Mouse (Mus musculus) stomach, postnatal 0 days (tissue): Measurements from ENCODE around the gene Tns3. TPM values are rescaled to one million over a fixed set of nuclear protein-coding genes. Genes with fewer than 3 reads are reported as not detected.

Experiments
- ATAC-seq: fragments of 200-750 bp; cut with Nextera tagmentation; 2 replicates; pipeline ENCODE4 v1.8.0; 2017; ENCODE audit not compliant: low FRiP score, low TSS enrichment
- DNase-seq: peaks from one replicate; pipeline ENCODE4 v3.0.0-alpha.2; 2016; ENCODE audit warnings: low spot score
- H3K27ac ChIP-seq: fragments of 300-500 bp; sonication (generic); replicated peaks from 2 replicates; pipeline ENCODE4 v1.5.1; 2014; ENCODE audit warnings: mild to moderate bottlenecking, control low read depth
- H3K27me3 ChIP-seq: fragments of 300-500 bp; sonication (generic); 2 replicates; pipeline ENCODE4 v1.6.1; 2014; ENCODE audit warnings: low read length; ENCODE audit not compliant: control insufficient read depth, insufficient read depth
- H3K36me3 ChIP-seq: fragments of 300-500 bp; sonication (generic); 2 replicates; pipeline ENCODE4 v1.6.1; 2014; ENCODE audit warnings: low read length, mixed read lengths; ENCODE audit not compliant: control insufficient read depth, insufficient read depth
- H3K4me1 ChIP-seq: fragments of 300-500 bp; sonication (generic); replicated peaks from 2 replicates; pipeline ENCODE4 v1.6.1; 2014; ENCODE audit warnings: antibody characterized with exemption; ENCODE audit not compliant: control insufficient read depth, insufficient read depth
- H3K4me2 ChIP-seq: fragments of 300-500 bp; sonication (generic); replicated peaks from 2 replicates; pipeline ENCODE4 v1.6.1; 2014; ENCODE audit warnings: low read depth, mild to moderate bottlenecking, control low read depth, moderate library complexity
- H3K4me3 ChIP-seq: fragments of 300-500 bp; sonication (generic); 2 replicates; pipeline ENCODE4 v1.5.1; 2014; ENCODE audit warnings: low read depth, low read length, control low read depth
- H3K9ac ChIP-seq: fragments of 300-500 bp; sonication (generic); 2 replicates; pipeline ENCODE4 v1.6.1; 2014; ENCODE audit warnings: mild to moderate bottlenecking, low read length, control low read depth, mixed read lengths
- H3K9me3 ChIP-seq: fragments of 300-500 bp; sonication (generic); 2 replicates; pipeline ENCODE4 v1.6.1; 2016; ENCODE audit warnings: low read length; ENCODE audit not compliant: control insufficient read depth
- CTCF ChIP-seq: IDR thresholded peaks from 2 replicates; pipeline ENCODE4 v1.5.1; 2016; ENCODE audit warnings: antibody characterized with exemption, low read depth, mild to moderate bottlenecking, moderate library complexity
- EP300 ChIP-seq: optimal IDR thresholded peaks from 2 replicates; pipeline ENCODE3; 2016; ENCODE audit warnings: antibody characterized with exemption
- WGBS: fragments of 180-500 bp; shearing (Covaris S2); extraction: QIAGEN DNeasy Blood & Tissue Kit; methylation state at CpG from one replicate; pipeline ENCODE4 v1.1.7; 2014; 5-methylcytosine and 5-hydroxymethylcytosine counted together
- polyA plus RNA-seq: library from polyadenylated mRNA; unstranded; fragments of >200 nt; fragmentation: Nextera tagmentation; extraction: Ambion mirVana; gene quantifications from 2 replicates; pipeline ENCODE4 v1.2.1, GENCODE M21; 2015

The Tns3 gene
- polyA plus RNA-seq, 1 experiment from 2014 or later: 10.4 TPM

DNA sequence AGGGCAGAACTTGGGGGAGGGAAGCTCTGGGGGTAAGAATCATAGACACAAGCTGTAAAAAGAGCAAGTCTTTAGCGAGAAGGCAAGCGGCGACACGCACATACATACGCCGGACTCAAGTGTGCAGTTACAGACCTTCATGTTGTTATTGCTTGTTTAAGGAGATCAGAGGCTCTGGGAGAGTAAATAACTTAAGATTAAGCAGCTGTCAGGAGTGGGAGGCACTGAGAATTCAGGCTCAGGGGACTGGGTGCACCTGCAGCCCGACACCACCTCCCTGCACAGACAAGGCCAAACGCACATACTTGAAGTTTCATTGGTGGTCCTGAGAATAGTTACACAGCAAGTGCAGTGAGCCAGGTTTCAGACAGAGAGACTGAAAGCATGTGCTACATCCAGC, 169.3 kb downstream of the Tns3 start:
- TF ChIP-seq EP300 (no peak), CTCF (no peak)
- no peak overlapping the region for H3K9ac ChIP-seq
- 57% methylated on average over 8 of the region's 8 CpGs for WGBS
- DNase-seq (no peak), ATAC-seq (no peak)
- no peaks in the 10 kb centered on the region for H3K27me3 ChIP-seq
- no peak overlapping the region for H3K4me2 ChIP-seq
- 0 out of 2 replicates have a peak, but pooled peaks cover 4% of the 10 kb centered on the region for H3K4me1 ChIP-seq
- H3K36me3 ChIP-seq: peaks cover 14% of the 10 kb centered on the region
- H3K9me3 ChIP-seq: no peaks in the 10 kb centered on the region
- H3K4me3 ChIP-seq: no peak overlapping the region
- 0 out of 2 replicates have a peak overlapping the region, but pooled peaks have one; percentile 13 for H3K27ac ChIP-seq

DNA sequence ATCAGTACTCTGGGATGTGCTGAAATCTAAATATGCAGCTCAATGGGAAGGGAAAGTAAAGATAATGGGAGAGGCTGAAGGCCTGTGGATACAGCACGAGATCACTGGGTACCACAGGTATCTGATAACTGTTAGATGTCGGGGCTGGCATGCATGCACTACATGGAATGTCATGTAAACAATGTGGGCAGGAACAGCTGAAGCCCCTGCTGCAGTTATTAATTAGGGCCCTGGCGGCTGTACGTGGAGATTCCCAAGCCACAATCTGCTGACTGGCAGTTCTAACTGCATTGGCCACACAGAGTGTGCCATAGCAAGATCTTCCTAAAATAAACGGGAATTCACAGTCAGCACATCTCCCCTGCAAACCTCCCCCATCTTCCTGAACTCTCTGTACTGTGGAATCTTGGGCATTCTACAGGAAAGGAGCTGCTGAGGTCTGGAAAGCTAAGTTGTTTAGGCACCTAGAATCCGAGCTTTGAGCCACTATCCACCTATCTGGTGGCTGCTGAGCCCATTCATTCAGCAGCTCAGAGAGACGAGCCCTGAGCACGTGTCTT, 170.3 kb downstream of the Tns3 start:
- H3K9me3 ChIP-seq: no peaks in the 10 kb centered on the region
- 62% methylated on average over 8 of the region's 8 CpGs for WGBS
- DNase-seq (no peak), ATAC-seq (no peak)
- no peak overlapping the region for H3K27ac ChIP-seq
- no peak for TF ChIP-seq EP300
- no peak for TF ChIP-seq CTCF
- peaks cover 14% of the 10 kb centered on the region for H3K36me3 ChIP-seq
- no peak overlapping the region for H3K4me3 ChIP-seq
- H3K4me1 ChIP-seq: 0 out of 2 replicates have a peak, but pooled peaks cover 4% of the 10 kb centered on the region
- H3K9ac ChIP-seq: no peak overlapping the region
- no peak overlapping the region for H3K4me2 ChIP-seq
- no peaks in the 10 kb centered on the region for H3K27me3 ChIP-seq

DNA sequence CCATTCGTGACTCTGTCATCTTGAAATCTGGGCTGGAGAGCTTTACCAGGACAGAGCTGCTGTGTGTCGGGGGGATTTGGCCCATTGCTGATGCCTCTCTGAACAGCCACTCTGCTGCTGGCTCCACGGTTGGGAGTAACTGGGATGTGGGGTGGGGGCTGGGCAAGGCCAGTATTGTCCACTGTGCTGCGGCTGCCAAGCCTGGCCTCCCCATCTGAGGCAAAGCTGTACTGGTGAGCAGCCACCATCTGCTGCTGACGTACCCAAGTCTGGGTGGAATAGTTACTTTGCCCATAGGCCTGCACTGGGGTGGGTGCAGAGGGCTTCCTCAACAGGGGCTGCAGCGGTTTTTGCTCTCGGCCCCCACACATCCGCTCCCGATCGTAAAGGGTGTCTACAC, 172.0 kb downstream of the Tns3 start:
- Histone ChIP-seq H3K9ac (no peak overlapping the region), H3K36me3 (peaks cover 14% of the 10 kb centered on the region), H3K4me2 (no peak overlapping the region), H3K4me1 (0 out of 2 replicates have a peak, but pooled peaks cover 3% of the 10 kb centered on the region), H3K9me3 (no peaks in the 10 kb centered on the region), H3K27ac (no peak overlapping the region), H3K27me3 (no peaks in the 10 kb centered on the region), H3K4me3 (no peak overlapping the region)
- ATAC-seq: no peak
- no peak for TF ChIP-seq CTCF
- no peak for TF ChIP-seq EP300
- 89% methylated on average over 10 of the region's 10 CpGs for WGBS
- no peak for DNase-seq

DNA sequence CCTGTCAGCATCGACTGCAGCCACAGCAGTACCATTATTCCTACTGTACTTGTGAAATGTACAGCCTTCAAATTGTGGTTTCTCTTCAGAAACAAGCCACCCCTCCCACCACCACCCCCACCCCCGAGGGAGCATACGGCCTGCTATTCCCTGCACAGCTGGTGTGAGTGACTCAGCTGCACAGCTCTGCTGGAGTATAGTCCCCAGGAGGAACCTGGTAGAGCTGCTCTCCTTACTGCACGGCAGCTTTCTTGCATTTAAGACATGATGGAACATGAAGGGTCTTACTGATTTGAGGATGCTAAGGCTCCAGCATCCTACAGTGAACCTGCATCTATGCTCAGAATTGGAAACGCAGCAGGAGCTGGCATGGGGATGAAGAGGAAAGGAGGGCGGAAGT, 176.1 kb downstream of the Tns3 start:
- H3K27ac ChIP-seq: no peak overlapping the region
- no peaks in the 10 kb centered on the region for H3K4me1 ChIP-seq
- WGBS: 61% methylated on average over 6 of the region's 6 CpGs
- no peaks in the 10 kb centered on the region for H3K9me3 ChIP-seq
- no peak overlapping the region for H3K4me3 ChIP-seq
- H3K9ac ChIP-seq: no peak overlapping the region
- DNase-seq (no peak), ATAC-seq (no peak)
- TF ChIP-seq EP300 (no peak), CTCF (no peak)
- H3K4me2 ChIP-seq: no peak overlapping the region
- no peaks in the 10 kb centered on the region for H3K27me3 ChIP-seq
- peaks cover 14% of the 10 kb centered on the region for H3K36me3 ChIP-seq

DNA sequence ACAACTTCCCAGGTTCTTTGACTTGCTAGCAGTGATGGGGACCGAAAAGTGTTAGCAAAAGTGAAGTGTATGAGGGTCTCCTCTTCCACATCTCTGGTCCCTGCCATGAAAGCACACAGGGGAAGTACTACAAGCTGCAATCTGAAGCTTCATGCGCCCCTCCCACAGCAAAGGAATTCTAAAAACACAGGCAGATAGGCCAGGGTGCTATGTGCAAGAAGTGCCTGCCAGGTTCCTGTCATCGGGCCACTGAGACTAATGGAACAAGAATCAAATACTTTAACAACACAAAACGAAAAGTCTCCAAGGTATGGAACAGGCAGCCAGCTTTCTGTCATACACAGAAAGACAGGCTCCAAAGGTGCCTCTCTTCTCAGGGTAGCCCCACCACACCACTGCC, 177.8 kb downstream of the Tns3 start:
- Histone ChIP-seq H3K4me3 (no peak overlapping the region), H3K27ac (no peak overlapping the region), H3K4me2 (no peak overlapping the region), H3K4me1 (peaks cover 5% of the 10 kb centered on the region; the same call in 1 of the 2 replicates), H3K36me3 (no peaks in the 10 kb centered on the region), H3K9ac (no peak overlapping the region), H3K27me3 (no peaks in the 10 kb centered on the region), H3K9me3 (no peaks in the 10 kb centered on the region)
- no peak for ATAC-seq
- TF ChIP-seq CTCF (no peak), EP300 (no peak)
- 65% methylated on average over 4 of the region's 4 CpGs for WGBS
- no peak for DNase-seq

DNA sequence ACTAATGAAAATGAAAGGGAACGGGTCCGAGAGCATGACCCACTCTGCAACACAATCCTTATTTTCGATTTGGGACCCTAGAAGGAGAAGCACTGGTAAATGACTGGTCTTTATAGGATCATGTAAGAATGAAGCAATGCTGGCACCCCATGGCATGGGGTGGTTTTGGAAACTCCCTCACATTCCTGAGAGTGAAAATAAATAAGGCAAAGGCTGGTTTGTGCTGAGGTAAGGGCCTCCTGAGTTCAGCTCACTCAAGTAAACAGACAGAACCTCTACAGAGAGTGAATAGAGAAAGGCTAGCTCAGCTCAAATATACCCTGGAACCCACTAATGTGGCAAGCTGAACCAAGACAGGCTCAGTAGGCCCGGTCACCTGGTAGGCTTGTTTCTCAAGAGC, 179.8 kb downstream of the Tns3 start:
- H3K36me3 ChIP-seq: no peaks in the 10 kb centered on the region

More for the DNA sequence above, 179.8 kb downstream of the Tns3 start:
- H3K4me2 ChIP-seq: no peak overlapping the region
- no peak overlapping the region for H3K4me3 ChIP-seq
- 73% methylated on average over 4 of the region's 4 CpGs for WGBS
- no peak for DNase-seq
- H3K27me3 ChIP-seq: no peaks in the 10 kb centered on the region
- H3K9me3 ChIP-seq: no peaks in the 10 kb centered on the region
- TF ChIP-seq CTCF (no peak), EP300 (no peak)
- H3K9ac ChIP-seq: no peak overlapping the region
- 0 out of 2 replicates have a peak, but pooled peaks have one; percentile 32 for ATAC-seq
- no peak overlapping the region for H3K27ac ChIP-seq
- peaks cover 5% of the 10 kb centered on the region; the same call in 1 of the 2 replicates for H3K4me1 ChIP-seq
